Mouse (Mus musculus) heart, adult 11 months (tissue): ENCODE data around the gene 9130213A22Rik.

Experiments used
- DNase-seq: peaks from one replicate; pipeline ENCODE4 v3.0.0; 2022

The 9130213A22Rik gene

GRCm38 (mm10) chr11:69123056-69123692, 785 bp upstream of the 9130213A22Rik start:
- DNase-seq: peak; percentile 98

- no peak for DNase-seq
These were observed 551 bp downstream of the 9130213A22Rik start for GRCm38 (mm10) chr11:69121741-69122335.

- DNase-seq: peak; percentile 96
These were observed 1.2 kb downstream of the 9130213A22Rik start for GRCm38 (mm10) chr11:69121001-69121740.

GRCm38 (mm10) chr11:69120221-69121000, 2.0 kb downstream of the 9130213A22Rik start, which contains the start of gene Hes7:
TSS of gene Hes7 (plus strand) at chr11:69120404.
- peak; percentile 97 for DNase-seq

GRCm38 (mm10) chr11:69119446-69120155, 2.8 kb downstream of the 9130213A22Rik start:
- DNase-seq: no peak

GRCm38 (mm10) chr11:69118765-69119164, 3.6 kb downstream of the 9130213A22Rik start:
- peak; percentile 98 for DNase-seq

- DNase-seq: peak; percentile 98
These were observed 4.4 kb downstream of the 9130213A22Rik start for GRCm38 (mm10) chr11:69117737-69118695.

- DNase-seq: peak; percentile 92
These were observed 5.5 kb downstream of the 9130213A22Rik start for GRCm38 (mm10) chr11:69116843-69117242.

GRCm38 (mm10) chr11:69114621-69115020, 7.8 kb downstream of the 9130213A22Rik start:
- no peak for DNase-seq

GRCm38 (mm10) chr11:69114018-69114417, 8.4 kb downstream of the 9130213A22Rik start:
- DNase-seq: no peak

GRCm38 (mm10) chr11:69111865-69112264, 10.5 kb downstream of the 9130213A22Rik start:
- peak; percentile 91 for DNase-seq

GRCm38 (mm10) chr11:69111051-69111810, 11.2 kb downstream of the 9130213A22Rik start:
- DNase-seq: peak; percentile 91

- peak; percentile 98 for DNase-seq
These were observed 11.9 kb downstream of the 9130213A22Rik start for GRCm38 (mm10) chr11:69110319-69111046.

GRCm38 (mm10) chr11:69109032-69109900, 13.1 kb downstream of the 9130213A22Rik start:
- peak; percentile 96 for DNase-seq

GRCm38 (mm10) chr11:69108223-69108622, 14.2 kb downstream of the 9130213A22Rik start:
- peak; percentile 89 for DNase-seq

- DNase-seq: peak; percentile 93
These were observed 14.7 kb downstream of the 9130213A22Rik start for GRCm38 (mm10) chr11:69107676-69108075.

- DNase-seq: peak; percentile 94
These were observed 15.5 kb downstream of the 9130213A22Rik start for GRCm38 (mm10) chr11:69106842-69107241.

GRCm38 (mm10) chr11:69106299-69106698, 16.1 kb downstream of the 9130213A22Rik start:
- peak; percentile 95 for DNase-seq
